Mouse (Mus musculus) bone marrow macrophage, adult 2 months (primary cell): Measurements from ENCODE around the gene Gm21985.

Source experiments
- CTCF ChIP-seq: IDR thresholded peaks from 2 replicates; pipeline ENCODE4 v1.5.1; 2012; ENCODE audit warnings: low read depth, mild to moderate bottlenecking, low read length, moderate library complexity
- POLR2A ChIP-seq: IDR thresholded peaks from 2 replicates; pipeline ENCODE4 v1.6.1; 2012; ENCODE audit warnings: mild to moderate bottlenecking, low read depth, low read length, borderline replicate concordance

DNA sequence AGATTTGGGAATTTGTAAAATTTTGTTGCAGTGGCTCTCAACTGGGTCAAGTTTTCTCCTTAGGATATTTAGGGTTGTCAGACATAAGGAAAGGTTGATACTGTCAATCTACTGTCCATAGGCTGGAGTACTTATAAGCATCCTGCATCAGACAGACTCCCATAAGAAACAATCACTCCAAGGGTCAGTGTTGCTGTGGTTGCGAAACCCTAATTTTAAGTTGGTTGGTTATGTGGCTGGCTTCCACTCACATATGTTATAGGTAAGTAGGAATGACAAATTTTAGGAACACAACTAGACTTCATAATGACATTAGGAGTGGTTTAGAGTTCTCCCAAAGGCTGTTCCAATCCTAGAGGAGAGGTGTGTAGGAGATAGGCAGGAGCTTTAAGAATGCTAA is 115.1 kb downstream of the Gm21985 start:
- no peak for TF ChIP-seq CTCF
- no peak for TF ChIP-seq POLR2A
